Mouse (Mus musculus) fibroblast of lung, adult 2 months (primary cell): ENCODE measurements around the gene Rtca.
A peak's percentile ranks its signal among the peaks of the same experiment; 100 is the strongest.

ENCODE experiments used
- DNase-seq: peaks from one replicate; pipeline ENCODE4 v3.0.0-alpha.2; 2011; ENCODE audit warnings: low read depth

Gene Rtca

GRCm38 (mm10) chr3:116507772-116508351 lies at the start of gene Rtca:
Rtca (minus strand) TSS chr3:116508208.
- peak; percentile 91 for DNase-seq

DNA sequence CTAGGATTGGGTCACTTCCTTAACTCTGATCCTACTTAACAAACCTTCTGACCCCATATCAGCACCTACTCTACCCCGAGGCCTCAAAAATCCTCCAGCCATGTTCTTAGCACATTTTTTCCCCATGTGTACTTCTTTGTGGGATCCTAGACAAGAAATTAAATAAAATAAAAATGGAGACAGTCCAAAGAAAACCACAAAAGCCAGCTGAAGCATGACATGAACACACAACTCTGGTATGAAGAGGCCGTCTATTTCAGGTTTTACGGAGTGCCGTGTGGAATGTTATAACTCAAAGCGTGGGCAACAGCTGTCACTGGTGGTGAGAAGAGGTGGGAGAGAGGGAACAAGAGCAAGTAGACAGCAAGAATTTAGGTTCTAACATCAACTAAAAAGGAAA lies 43.4 kb upstream of the Rtca start:
- peak; percentile 55 for DNase-seq

GRCm38 (mm10) chr3:116547430-116547829 lies 39.4 kb upstream of the Rtca start:
- no peak for DNase-seq

DNA sequence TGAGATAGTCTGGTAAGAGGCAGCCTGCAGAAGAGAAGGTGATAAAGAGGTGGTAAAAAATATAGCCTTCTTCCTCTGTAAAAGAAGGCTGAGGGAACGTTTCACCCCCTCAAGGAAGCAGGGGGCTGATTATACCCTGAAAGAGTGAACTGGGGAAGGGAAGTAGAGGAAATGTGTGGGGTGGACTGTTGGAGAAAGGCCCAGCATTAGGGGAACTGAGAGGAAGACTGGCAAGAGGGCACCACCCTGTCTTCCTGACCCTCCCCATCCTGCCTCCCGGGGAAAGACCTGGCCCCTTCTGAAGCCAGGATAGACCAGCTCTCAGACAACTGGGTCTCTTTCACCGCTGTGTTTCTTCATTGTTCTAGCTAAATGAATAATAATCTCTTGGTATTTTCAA lies 34.5 kb upstream of the Rtca start:
- DNase-seq, result no peak

DNA sequence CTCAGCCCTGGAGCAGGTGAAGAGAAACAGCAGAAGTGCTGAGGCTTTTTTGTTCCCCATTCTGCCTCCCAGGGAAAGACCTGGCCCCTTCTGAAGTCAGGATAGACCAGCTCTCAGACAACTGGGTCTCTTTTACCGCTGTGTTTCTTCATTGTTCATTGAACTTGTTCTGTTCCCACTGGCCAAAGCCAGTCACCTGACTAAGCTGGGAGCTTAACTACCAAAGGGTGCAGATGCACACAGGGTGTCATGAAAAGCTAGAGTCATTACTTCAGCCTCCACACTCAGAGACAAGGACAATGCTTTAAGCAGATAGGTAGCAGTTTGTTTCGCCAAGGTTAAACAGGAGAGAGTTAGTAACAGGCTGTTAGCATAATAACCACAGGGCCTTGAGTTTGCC lies 34.1 kb upstream of the Rtca start:
- DNase-seq, result no peak

- DNase-seq, result no peak
Measured at GRCm38 (mm10) chr3:116537200-116537573, 29.2 kb upstream of the Rtca start.

DNA sequence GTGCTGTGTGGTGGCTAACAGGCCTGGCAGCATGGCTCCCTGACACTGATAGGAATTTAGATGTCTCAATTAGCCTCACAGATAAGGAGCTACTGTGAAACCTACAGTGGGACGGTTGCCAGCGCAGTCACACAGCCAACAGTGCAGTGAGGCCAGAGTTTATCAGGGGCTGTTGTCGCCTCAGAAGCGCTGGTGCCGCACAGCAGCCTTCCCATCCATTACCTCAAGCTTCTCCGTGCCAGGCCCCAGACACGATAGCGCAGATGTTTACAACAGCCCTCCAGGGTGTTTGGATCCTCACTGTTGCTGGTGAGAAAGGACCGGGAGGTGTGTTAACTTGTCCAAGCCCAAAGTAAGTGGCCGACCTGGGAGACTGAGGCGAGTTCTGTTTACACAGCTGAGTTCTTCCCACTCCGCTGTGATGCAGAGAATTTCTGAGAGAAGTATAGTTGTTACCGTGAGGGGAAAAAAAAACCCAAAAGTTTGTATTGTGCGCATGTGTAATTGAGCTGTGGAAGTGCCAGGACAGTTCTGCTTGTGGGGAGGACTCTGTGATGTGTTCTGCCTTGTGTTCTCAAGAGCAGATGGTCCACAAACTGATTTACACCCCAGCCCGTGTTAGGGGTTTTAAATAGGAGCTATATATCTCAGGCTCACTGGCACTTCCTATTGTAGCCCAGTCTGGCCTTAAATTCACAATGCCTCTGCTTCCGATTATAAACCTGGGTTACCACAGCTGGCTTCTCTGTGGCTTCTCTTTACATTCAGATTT lies 28.6 kb upstream of the Rtca start:
- no peak for DNase-seq

- no peak for DNase-seq
Measured at GRCm38 (mm10) chr3:116530826-116531225, 22.8 kb upstream of the Rtca start.

- no peak for DNase-seq
Measured at GRCm38 (mm10) chr3:116529741-116530140, 21.7 kb upstream of the Rtca start.

- no peak for DNase-seq
Measured at GRCm38 (mm10) chr3:116520141-116520761, 12.2 kb upstream of the Rtca start.

GRCm38 (mm10) chr3:116512904-116513716 lies 5.1 kb upstream of the Rtca start, which contains the start of gene Dbt:
Dbt (plus strand) TSS chr3:116513070.
- peak; percentile 76 for DNase-seq

GRCm38 (mm10) chr3:116512151-116512903 lies 4.3 kb upstream of the Rtca start:
- DNase-seq, result no peak

DNA sequence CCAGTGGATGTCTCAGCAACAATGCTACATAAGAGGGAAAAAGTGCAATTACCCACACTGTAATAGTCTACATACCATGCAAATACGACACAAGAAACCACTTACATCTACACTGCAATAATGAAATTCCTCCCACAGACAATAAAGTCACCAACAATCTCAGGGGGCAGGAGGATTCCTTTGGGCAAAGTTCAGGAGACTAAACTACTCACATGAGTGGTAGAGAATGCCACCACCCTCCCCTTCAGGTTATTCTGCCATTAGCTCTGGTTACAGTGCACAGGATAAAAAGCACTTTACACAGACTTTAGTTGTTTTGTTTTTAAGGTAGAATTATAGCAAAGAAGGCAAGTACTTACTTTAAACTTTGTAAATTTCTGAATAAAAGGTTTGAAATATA lies 12.3 kb downstream of the Rtca start:
- no peak for DNase-seq

DNA sequence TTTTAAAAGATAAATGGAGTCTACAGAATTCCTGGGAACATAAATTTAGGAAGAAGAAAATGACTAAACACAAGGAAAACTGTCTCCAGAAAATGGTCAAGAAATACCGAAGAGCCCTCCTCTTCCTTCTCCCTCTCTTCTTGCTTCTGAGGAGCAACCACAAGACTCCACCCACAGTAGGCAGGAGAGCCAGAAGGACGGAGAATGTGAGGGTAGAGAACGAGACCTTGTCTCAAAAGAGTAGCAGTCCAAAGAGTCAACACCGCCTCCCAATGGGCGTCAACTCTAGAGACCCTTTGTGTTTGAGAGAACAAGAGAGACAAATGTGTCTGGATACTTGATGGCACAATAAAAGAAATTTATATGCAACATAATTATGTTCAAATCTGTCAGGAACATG lies 14.3 kb downstream of the Rtca start:
- no peak for DNase-seq

GRCm38 (mm10) chr3:116491923-116492454 lies 16.0 kb downstream of the Rtca start:
- no peak for DNase-seq

GRCm38 (mm10) chr3:116490920-116491319 lies 17.1 kb downstream of the Rtca start:
- DNase-seq, result no peak

GRCm38 (mm10) chr3:116483271-116483670 lies 24.7 kb downstream of the Rtca start:
- DNase-seq, result no peak

GRCm38 (mm10) chr3:116482724-116483123 lies 25.3 kb downstream of the Rtca start:
- no peak for DNase-seq

- DNase-seq, result no peak
Measured at GRCm38 (mm10) chr3:116480937-116481336, 27.1 kb downstream of the Rtca start.

DNA sequence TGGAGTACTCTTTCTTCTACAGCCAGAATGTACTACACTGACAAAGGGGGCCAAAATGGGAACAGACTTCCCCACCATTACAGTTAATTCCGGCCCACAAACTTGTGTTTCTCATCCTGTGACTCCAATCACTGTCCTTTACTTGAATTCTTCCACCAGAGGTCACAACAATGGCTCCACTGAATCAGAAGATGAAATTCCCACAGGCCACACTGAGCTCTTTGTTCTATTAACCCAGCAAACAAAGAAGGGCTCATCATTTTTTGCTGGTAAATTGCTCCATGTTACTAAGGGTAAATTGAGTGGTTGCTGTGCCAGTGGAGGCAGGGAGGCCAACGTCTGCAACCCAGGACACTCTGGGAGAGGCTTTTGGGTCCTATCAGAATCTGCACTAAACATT lies 27.9 kb downstream of the Rtca start:
- DNase-seq, result no peak

DNA sequence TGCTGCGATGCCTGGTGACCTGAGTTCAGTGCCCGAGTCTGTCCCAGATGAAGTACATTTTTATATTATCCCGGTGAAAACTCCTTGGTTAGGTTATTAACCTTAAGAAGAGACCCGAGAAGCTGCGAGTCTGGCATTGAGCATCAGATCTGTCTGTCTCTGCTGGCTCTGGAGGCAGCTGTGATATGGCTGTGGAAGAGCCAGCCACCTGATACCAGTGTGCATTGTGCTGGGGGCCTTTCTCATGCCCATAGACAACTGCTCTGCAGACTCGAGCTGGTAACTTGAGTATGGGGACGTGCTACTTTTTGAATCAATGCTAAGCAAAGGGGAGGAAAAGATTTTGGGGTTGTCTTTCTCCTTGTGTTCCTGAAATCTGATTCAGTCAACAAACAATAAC lies 30.7 kb downstream of the Rtca start:
- no peak for DNase-seq
